Mouse (Mus musculus) gastrocnemius, postnatal 14 days (tissue): ENCODE results near the gene Cdyl2. TPM values are rescaled to one million over a fixed set of nuclear protein-coding genes. Genes with fewer than 3 reads are reported as not detected.

Experiments
- DNase-seq: peaks from one replicate; pipeline ENCODE4 v3.0.0; 2021; ENCODE audit warnings: mixed read lengths
- intact Hi-C: fragments of 180-260 bp; cut with DNase I; formaldehyde crosslinking; loops from one replicate; pipeline ENCODE4 v1.15.1; 2025; ENCODE audit warnings: low total_unique reads
- long read RNA-seq, 2 experiments: library from polyadenylated mRNA; stranded (forward); transcript quantifications; one replicate each; pipeline ENCODE4 v2.0.0; 2021
- total RNA-seq, 2 experiments: library from RNA; stranded (reverse); gene quantifications; 2 replicates each; pipeline ENCODE4 v1.2.3; 2021

Cdyl2 gene
- total RNA-seq, result 1 to 10 TPM; 4.0 to 4.7 TPM
- long read RNA-seq, experiment 1, partial matches to known transcripts, result 1 of 3 reads
- long read RNA-seq, experiment 1, other reads (novel, unspliced or antisense), result 0 of 3 reads
- long read RNA-seq, experiment 2, partial matches to known transcripts, result 0 of 4 reads
- long read RNA-seq, experiment 2, other reads (novel, unspliced or antisense), result 0 of 4 reads

- DNase-seq, result peak; percentile 83
- intact Hi-C loops, result no loop called here
Observed at GRCm38 (mm10) chr8:116732684-116733647, at the start of gene Cdyl2. Gene Cdyl2 (minus strand): TSS chr8:116732991.

- intact Hi-C loops, result no loop called here
- DNase-seq, result no peak
Observed at GRCm38 (mm10) chr8:116780594-116780993, 47.8 kb upstream of the Cdyl2 start.

DNA sequence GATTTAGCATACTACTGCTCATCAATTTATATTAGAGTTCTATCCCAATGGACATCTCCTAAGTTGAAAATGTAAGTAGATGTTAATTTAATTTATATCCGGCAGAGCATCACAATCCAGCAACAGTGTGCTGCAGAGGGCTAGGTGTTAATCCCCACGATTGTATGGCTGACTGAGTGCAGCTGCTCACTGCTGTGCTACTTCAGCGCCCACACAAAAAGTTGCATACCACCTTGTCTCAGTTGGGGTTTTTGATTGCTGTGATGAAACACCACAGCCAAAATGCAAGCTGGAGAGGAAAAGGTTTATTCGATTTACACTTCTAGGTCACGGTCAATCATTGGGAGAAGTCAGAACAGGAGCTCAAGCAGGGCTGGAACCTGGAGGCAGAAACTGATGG, 41.4 kb upstream of the Cdyl2 start:
- no peak for DNase-seq
- intact Hi-C loops, result loop anchor here (10.0 kb wide), 1 partner anchor 101 kb away; no protein-coding TSS in a partner anchor

- intact Hi-C loops, result loop anchor here (10.0 kb wide), 1 partner anchor 102 kb away; no protein-coding TSS in a partner anchor
- no peak for DNase-seq
Observed at GRCm38 (mm10) chr8:116772727-116773126, 39.9 kb upstream of the Cdyl2 start.

DNA sequence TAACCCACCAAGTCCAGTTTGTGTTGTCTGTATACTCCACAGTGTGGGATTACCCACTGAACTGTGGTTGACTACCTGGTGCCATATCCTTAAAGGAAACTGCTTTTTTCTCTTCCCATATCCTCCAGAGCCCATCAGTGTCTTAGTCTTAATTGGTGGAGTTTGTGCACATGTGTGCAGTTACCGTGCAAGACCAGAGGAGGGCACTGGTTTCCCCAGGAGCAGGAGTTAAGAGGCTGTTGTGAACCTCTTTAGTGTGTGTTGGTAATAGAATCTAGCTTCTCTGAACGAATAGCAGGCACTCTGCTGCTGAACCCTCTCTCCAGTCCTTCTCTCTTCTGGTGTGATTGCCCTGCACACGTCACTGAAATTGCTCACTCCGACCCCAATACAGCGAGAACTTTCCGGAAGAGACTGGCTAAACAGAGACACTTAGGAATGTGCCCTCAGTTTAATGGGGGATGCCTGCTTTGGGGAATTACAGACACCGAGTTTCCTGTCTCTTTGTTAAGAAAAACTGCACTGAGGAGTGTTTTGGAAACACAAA, 39.1 kb upstream of the Cdyl2 start:
- no peak for DNase-seq
- intact Hi-C loops, result loop anchor here (10.0 kb wide), 1 partner anchor 103 kb away; no protein-coding TSS in a partner anchor

- intact Hi-C loops, result loop anchor here (10.0 kb wide), 1 partner anchor 104 kb away; no protein-coding TSS in a partner anchor
- no peak for DNase-seq
Observed at GRCm38 (mm10) chr8:116770756-116771155, 38.0 kb upstream of the Cdyl2 start.

DNA sequence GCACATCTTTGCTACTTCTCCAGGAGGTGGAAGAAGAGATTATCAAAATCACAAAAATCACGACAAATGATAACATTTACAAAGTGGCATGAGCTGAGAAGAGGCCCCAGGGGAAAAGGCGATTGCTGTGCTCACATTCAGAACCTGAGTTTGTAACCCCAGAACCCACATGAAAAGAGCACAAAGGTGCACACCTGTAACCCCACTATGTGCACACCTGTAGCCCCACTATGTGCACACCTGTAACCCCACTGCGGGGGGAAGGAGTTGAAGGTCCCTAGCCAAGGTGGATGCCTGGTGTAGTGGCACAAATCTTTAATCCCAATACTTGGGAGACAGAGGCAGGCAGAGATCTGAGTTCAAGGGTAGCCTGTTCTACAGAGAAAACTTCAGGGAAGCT, 23.4 kb upstream of the Cdyl2 start:
- no peak for DNase-seq
- intact Hi-C loops, result loop anchor here (5.0 kb wide), 1 partner anchor 274 kb away; no protein-coding TSS in a partner anchor

GRCm38 (mm10) chr8:116755557-116755956, 22.8 kb upstream of the Cdyl2 start:
- DNase-seq, result peak; percentile 23
- intact Hi-C loops, result loop anchor here (5.0 kb wide), 1 partner anchor 273 kb away; no protein-coding TSS in a partner anchor

GRCm38 (mm10) chr8:116740726-116741125, 7.9 kb upstream of the Cdyl2 start:
- intact Hi-C loops, result no loop called here
- no peak for DNase-seq

- intact Hi-C loops, result no loop called here
Observed at GRCm38 (mm10) chr8:116735306-116735705, 2.5 kb upstream of the Cdyl2 start.

GRCm38 (mm10) chr8:116734176-116734575, 1.4 kb upstream of the Cdyl2 start:
- intact Hi-C loops, result no loop called here
- no peak for DNase-seq

More at GRCm38 (mm10) chr8:116735306-116735705, 2.5 kb upstream of the Cdyl2 start:
- DNase-seq, result no peak

DNA sequence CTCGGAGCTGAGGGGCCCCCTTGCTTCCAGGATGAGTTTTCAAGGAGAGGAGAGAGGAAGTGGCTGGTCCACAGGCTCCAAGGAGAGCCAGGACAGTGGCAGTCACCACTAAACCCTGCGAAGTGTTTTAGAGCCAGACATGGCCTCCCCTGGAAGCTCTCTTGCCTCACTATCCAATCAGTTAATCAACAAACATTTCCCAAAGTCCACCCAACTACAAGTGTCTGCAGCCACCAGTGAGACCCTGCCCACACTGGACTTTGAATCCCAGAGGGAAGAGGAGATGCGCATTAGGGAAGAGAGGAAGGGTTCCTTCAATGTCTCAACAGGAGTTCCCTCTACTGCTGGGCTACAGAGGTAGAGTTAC, 840 bp upstream of the Cdyl2 start:
- intact Hi-C loops, result no loop called here
- DNase-seq, result no peak

DNA sequence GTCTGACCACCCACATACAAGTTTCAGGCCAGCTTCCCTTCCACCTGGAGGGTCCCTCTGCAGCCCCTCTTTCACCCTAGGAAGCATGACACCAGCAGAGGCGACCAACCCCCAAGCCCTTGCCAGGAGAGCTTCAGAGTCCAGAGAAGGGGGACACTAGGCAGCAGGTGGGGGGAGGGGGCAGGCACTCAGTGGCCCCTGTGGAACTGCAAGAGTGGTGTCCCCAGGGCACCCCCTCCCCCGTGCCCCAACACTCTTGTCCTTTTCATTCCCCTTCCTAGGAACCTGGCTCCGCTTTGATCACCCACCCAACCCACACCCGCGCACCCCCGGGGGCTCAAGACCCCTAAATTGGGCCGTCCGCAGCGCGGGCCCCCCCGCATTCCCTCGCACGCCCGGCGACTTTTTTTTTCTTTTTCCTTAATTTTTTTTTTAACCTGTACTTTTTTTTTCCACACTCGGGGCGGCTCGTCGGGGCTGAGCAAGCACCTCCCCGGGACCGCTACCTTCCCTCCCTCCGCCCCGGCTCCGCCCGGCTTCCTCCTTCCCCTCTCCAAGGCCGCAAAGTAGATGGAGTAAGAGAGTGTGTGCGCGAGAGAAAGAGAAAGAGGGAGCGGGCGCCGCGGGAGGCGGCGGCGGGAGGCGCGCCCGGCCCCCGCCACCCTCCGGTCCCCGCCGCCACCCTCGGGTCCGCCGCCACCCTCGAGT, 661 bp downstream of the Cdyl2 start:
- intact Hi-C loops, result no loop called here
- peak; percentile 4 for DNase-seq

- no peak for DNase-seq
- intact Hi-C loops, result no loop called here
Observed at GRCm38 (mm10) chr8:116721451-116721850, 11.3 kb downstream of the Cdyl2 start.

GRCm38 (mm10) chr8:116707496-116707895, 25.3 kb downstream of the Cdyl2 start:
- DNase-seq, result no peak
- intact Hi-C loops, result no loop called here

GRCm38 (mm10) chr8:116702501-116702900, 30.3 kb downstream of the Cdyl2 start:
- no peak for DNase-seq
- intact Hi-C loops, result no loop called here

GRCm38 (mm10) chr8:116692931-116693330, 39.9 kb downstream of the Cdyl2 start:
- intact Hi-C loops, result no loop called here
- no peak for DNase-seq

GRCm38 (mm10) chr8:116689741-116690140, 43.0 kb downstream of the Cdyl2 start:
- intact Hi-C loops, result no loop called here
- DNase-seq, result no peak

- intact Hi-C loops, result no loop called here
- no peak for DNase-seq
Observed at GRCm38 (mm10) chr8:116676174-116676573, 56.6 kb downstream of the Cdyl2 start.
